Mouse (Mus musculus) liver, embryonic 14.5 days (tissue): ENCODE measurements around the gene Lin37. TPM values are rescaled to one million over a fixed set of nuclear protein-coding genes. Genes with fewer than 3 reads are reported as not detected.
A peak's percentile ranks its signal among the peaks of the same experiment; 100 is the strongest.

Experiments used
- ATAC-seq: fragments of 200-750 bp; cut with Nextera tagmentation; 2 replicates; pipeline ENCODE4 v1.8.0; 2017; ENCODE audit warnings: moderate number of reproducible peaks, mild to moderate bottlenecking, moderate library complexity; ENCODE audit not compliant: insufficient read depth
- DNase-seq, 3 experiments: peaks; one replicate each; pipeline ENCODE4 v3.0.0-alpha.2; 2012 to 2013; ENCODE audit warnings: low read depth in 3 of 3, low spot score in 3 of 3
- H3K27ac ChIP-seq: fragments of 300-500 bp; sonication (generic); 2 replicates; pipeline ENCODE4 v1.5.1; 2014; ENCODE audit warnings: moderate library complexity, mild to moderate bottlenecking, control low read depth, inconsistent platforms
- H3K27me3 ChIP-seq: fragments of 300-500 bp; sonication (generic); 2 replicates; pipeline ENCODE4 v1.6.1; 2014; ENCODE audit warnings: mild to moderate bottlenecking, low read length, moderate library complexity; ENCODE audit not compliant: control insufficient read depth, insufficient read depth
- H3K36me3 ChIP-seq: fragments of 300-500 bp; sonication (generic); replicated peaks from 2 replicates; pipeline ENCODE4 v1.6.1; 2014; ENCODE audit warnings: low read depth; ENCODE audit not compliant: control insufficient read depth, insufficient read depth
- H3K4me1 ChIP-seq, 2 experiments: fragments of 200-500 bp in 1 of 2; fragments of 300-500 bp in 1 of 2; sonication (generic) in 1 of 2; replicated peaks; 2 replicates each; pipeline ENCODE4 v1.6.1; 2012 to 2014; ENCODE audit warnings: antibody characterized with exemption in 1 of 2, inconsistent platforms in 1 of 2, low read length in 1 of 2; ENCODE audit not compliant: control insufficient read depth in 2 of 2, insufficient read depth in 2 of 2
- H3K4me2 ChIP-seq: fragments of 300-500 bp; sonication (generic); 2 replicates; pipeline ENCODE4 v1.6.1; 2014; ENCODE audit warnings: low read depth, mild to moderate bottlenecking, control low read depth, moderate library complexity
- H3K4me3 ChIP-seq, 2 experiments: fragments of 200-500 bp in 1 of 2; fragments of 300-500 bp in 1 of 2; sonication (generic) in 1 of 2; 2 replicates each; pipeline ENCODE4 v1.5.1; 2012 to 2014; ENCODE audit warnings: low read depth in 2 of 2, low read length in 2 of 2, mild to moderate bottlenecking in 2 of 2, control low read depth in 1 of 2, inconsistent platforms in 1 of 2, moderate library complexity in 1 of 2; ENCODE audit not compliant: insufficient read depth in 1 of 2
- H3K9ac ChIP-seq: fragments of 300-500 bp; sonication (generic); replicated peaks from 2 replicates; pipeline ENCODE4 v1.6.1; 2014; ENCODE audit warnings: mild to moderate bottlenecking, control low read depth, moderate library complexity
- H3K9me3 ChIP-seq: fragments of 300-500 bp; sonication (generic); 2 replicates; pipeline ENCODE4 v1.6.1; 2016; ENCODE audit warnings: low read length, mixed read lengths; ENCODE audit not compliant: control insufficient read depth
- CTCF ChIP-seq: IDR thresholded peaks from 2 replicates; pipeline ENCODE4 v1.5.1; 2016; ENCODE audit warnings: antibody characterized with exemption, low read depth, control low read depth
- EP300 ChIP-seq: IDR thresholded peaks from 2 replicates; pipeline ENCODE4 v1.6.1; 2016; ENCODE audit warnings: antibody characterized with exemption, low read depth
- WGBS: fragments of 180-500 bp; shearing (Covaris S2); extraction: QIAGEN DNeasy Blood & Tissue Kit; methylation state at CpG from one replicate; pipeline ENCODE4 v1.1.7; 2014; ENCODE audit not compliant: insufficient replicate concordance; 5-methylcytosine and 5-hydroxymethylcytosine counted together
- microRNA-seq: library from miRNA; unstranded; fragments of <30 nt; microRNA quantifications from one replicate; pipeline ENCODE4, GENCODE M21; 2016
- polyA plus RNA-seq, 2 experiments: library from polyadenylated mRNA; depleted of rRNA in 1 of 2; stranded (reverse) in 1 of 2; unstranded in 1 of 2; fragments of >200 nt; fragmentation: Nextera tagmentation in 1 of 2; extraction: Ambion mirVana in 1 of 2; gene quantifications; 2 replicates each; pipeline versions ENCODE4 v1.2.1 to v1.2.3; 2012 to 2014

Lin37 gene
- polyA plus RNA-seq, 2 experiments: 17.6 to 21.2 TPM

GRCm38 (mm10) chr7:30515003-30515760, 44.5 kb downstream of the Lin37 start:
- no peaks in the 10 kb centered on the region for H3K4me1 ChIP-seq
- H3K27me3 ChIP-seq: no peaks in the 10 kb centered on the region
- 54% methylated on average over 24 of the region's 24 CpGs for WGBS
- TF ChIP-seq CTCF (no peak), EP300 (no peak)
- no peak overlapping the region for H3K4me2 ChIP-seq
- peak in 1 of 3 experiments; percentile 20 for DNase-seq
- H3K9ac ChIP-seq: no peak overlapping the region
- H3K9me3 ChIP-seq: no peaks in the 10 kb centered on the region
- peak; percentile 2; the same call in 1 of the 2 replicates for ATAC-seq
- H3K27ac ChIP-seq: no peak overlapping the region
- no peaks in the 10 kb centered on the region for H3K36me3 ChIP-seq
- H3K4me3 ChIP-seq: no peak overlapping the region

GRCm38 (mm10) chr7:30508061-30508460, 51.6 kb downstream of the Lin37 start:
- TF ChIP-seq CTCF: no peak
- TF ChIP-seq EP300: no peak
- Histone ChIP-seq H3K36me3 (no peaks in the 10 kb centered on the region), H3K4me1 (no peaks in the 10 kb centered on the region), H3K27me3 (no peaks in the 10 kb centered on the region), H3K9me3 (no peaks in the 10 kb centered on the region), H3K27ac (no peak overlapping the region), H3K9ac (no peak overlapping the region), H3K4me2 (no peak overlapping the region), H3K4me3 (no peak overlapping the region)
- DNase-seq (no peak), ATAC-seq (no peak)
- 22% methylated on average over 4 of the region's 4 CpGs for WGBS

Small RNA genes lying within 50 kb of the gene (microRNA-seq; reads per million reads assigned to microRNA genes)
- gene Gm38670 (3.8 reads per million), gene Mir3569 (1.7 reads per million)

Other genes with a start within 250 kb of the Lin37 start
Only the 30 nearest of the 33 such genes appear.
- gene Lrfn3, start 197.1 kb downstream of the Lin37 start, polyA plus RNA-seq (2012; rRNA removed): 1.4 and 1.7 TPM in 2 replicates
- 0.79 and 1.2 TPM in 2 replicates for gene Lrfn3, start 197.1 kb downstream of the Lin37 start, polyA plus RNA-seq (2014; fragmentation: Nextera tagmentation; extraction: Ambion mirVana)
- 78.3 and 95.0 TPM in 2 replicates for gene Tyrobp, start 146.1 kb downstream of the Lin37 start, polyA plus RNA-seq (2012; rRNA removed)
- gene Tyrobp, start 146.1 kb downstream of the Lin37 start, polyA plus RNA-seq (2014; fragmentation: Nextera tagmentation; extraction: Ambion mirVana): 105 and 113 TPM in 2 replicates
- gene Hcst, start 140.0 kb downstream of the Lin37 start, polyA plus RNA-seq (2012; rRNA removed): 3.3 and 4.7 TPM in 2 replicates
- 4.5 and 4.9 TPM in 2 replicates for gene Hcst, start 140.0 kb downstream of the Lin37 start, polyA plus RNA-seq (2014; fragmentation: Nextera tagmentation; extraction: Ambion mirVana)
- 0.92 and 1.2 TPM in 2 replicates for gene Nfkbid, start 138.1 kb downstream of the Lin37 start, polyA plus RNA-seq (2012; rRNA removed)
- 0.69 and 1.1 TPM in 2 replicates for gene Nfkbid, start 138.1 kb downstream of the Lin37 start, polyA plus RNA-seq (2014; fragmentation: Nextera tagmentation; extraction: Ambion mirVana)
- 2.9 and 4.0 TPM in 2 replicates for gene Aplp1, start 114.3 kb downstream of the Lin37 start, polyA plus RNA-seq (2012; rRNA removed)
- 3.5 and 4.5 TPM in 2 replicates for gene Aplp1, start 114.3 kb downstream of the Lin37 start, polyA plus RNA-seq (2014; fragmentation: Nextera tagmentation; extraction: Ambion mirVana)
- 0.10 and 0.30 TPM in 2 replicates for gene Kirrel2, start 102.1 kb downstream of the Lin37 start, polyA plus RNA-seq (2012; rRNA removed)
- gene Kirrel2, start 102.1 kb downstream of the Lin37 start, polyA plus RNA-seq (2014; fragmentation: Nextera tagmentation; extraction: Ambion mirVana): 0.18 TPM in 1 of 2 replicates, not detected in the other
- 0.03 TPM in 2 replicates for gene Nphs1, start 101.5 kb downstream of the Lin37 start, polyA plus RNA-seq (2012; rRNA removed)
- 0.08 and 0.19 TPM in 2 replicates for gene Nphs1, start 101.5 kb downstream of the Lin37 start, polyA plus RNA-seq (2014; fragmentation: Nextera tagmentation; extraction: Ambion mirVana)
- 47.9 and 52.1 TPM in 2 replicates for gene Prodh2, start 66.2 kb downstream of the Lin37 start, polyA plus RNA-seq (2012; rRNA removed)
- 33.8 and 41.4 TPM in 2 replicates for gene Prodh2, start 66.2 kb downstream of the Lin37 start, polyA plus RNA-seq (2014; fragmentation: Nextera tagmentation; extraction: Ambion mirVana)
- 7.1 and 7.9 TPM in 2 replicates for gene Arhgap33, start 24.8 kb downstream of the Lin37 start, polyA plus RNA-seq (2012; rRNA removed)
- gene Arhgap33, start 24.8 kb downstream of the Lin37 start, polyA plus RNA-seq (2014; fragmentation: Nextera tagmentation; extraction: Ambion mirVana): 1.3 and 2.0 TPM in 2 replicates
- gene Hspb6, start 7.7 kb downstream of the Lin37 start, polyA plus RNA-seq (2012; rRNA removed): 4.2 and 5.5 TPM in 2 replicates
- 3.0 and 3.6 TPM in 2 replicates for gene Hspb6, start 7.7 kb downstream of the Lin37 start, polyA plus RNA-seq (2014; fragmentation: Nextera tagmentation; extraction: Ambion mirVana)
- gene Proser3, start 7.5 kb downstream of the Lin37 start, polyA plus RNA-seq (2012; rRNA removed): 6.5 and 6.8 TPM in 2 replicates
- gene Proser3, start 7.5 kb downstream of the Lin37 start, polyA plus RNA-seq (2014; fragmentation: Nextera tagmentation; extraction: Ambion mirVana): 1.3 and 2.8 TPM in 2 replicates
- gene U2af1l4, start 3.5 kb upstream of the Lin37 start, polyA plus RNA-seq (2012; rRNA removed): 19.5 and 28.1 TPM in 2 replicates
- 40.7 and 44.0 TPM in 2 replicates for gene U2af1l4, start 3.5 kb upstream of the Lin37 start, polyA plus RNA-seq (2014; fragmentation: Nextera tagmentation; extraction: Ambion mirVana)
- 1.2 and 1.4 TPM in 2 replicates for gene Gm49396, start 3.5 kb upstream of the Lin37 start, polyA plus RNA-seq (2012; rRNA removed)
- 0.71 and 0.99 TPM in 2 replicates for gene Gm49396, start 3.5 kb upstream of the Lin37 start, polyA plus RNA-seq (2014; fragmentation: Nextera tagmentation; extraction: Ambion mirVana)
- gene Psenen, start 3.8 kb upstream of the Lin37 start, polyA plus RNA-seq (2012; rRNA removed): 55.8 and 63.5 TPM in 2 replicates
- gene Psenen, start 3.8 kb upstream of the Lin37 start, polyA plus RNA-seq (2014; fragmentation: Nextera tagmentation; extraction: Ambion mirVana): 59.1 and 64.6 TPM in 2 replicates
- 1.5 and 1.8 TPM in 2 replicates for gene Igflr1, start 5.6 kb upstream of the Lin37 start, polyA plus RNA-seq (2012; rRNA removed)
- 0.53 and 1.2 TPM in 2 replicates for gene Igflr1, start 5.6 kb upstream of the Lin37 start, polyA plus RNA-seq (2014; fragmentation: Nextera tagmentation; extraction: Ambion mirVana)
- gene Kmt2b, start 28.9 kb upstream of the Lin37 start, polyA plus RNA-seq (2012; rRNA removed): 10.4 and 12.7 TPM in 2 replicates
- gene Kmt2b, start 28.9 kb upstream of the Lin37 start, polyA plus RNA-seq (2014; fragmentation: Nextera tagmentation; extraction: Ambion mirVana): 3.4 and 4.2 TPM in 2 replicates
- 0.04 and 0.06 TPM in 2 replicates for gene Zbtb32, start 39.1 kb upstream of the Lin37 start, polyA plus RNA-seq (2012; rRNA removed)
- 0.20 TPM in 1 of 2 replicates, not detected in the other for gene Zbtb32, start 39.1 kb upstream of the Lin37 start, polyA plus RNA-seq (2014; fragmentation: Nextera tagmentation; extraction: Ambion mirVana)
- gene Upk1a, start 53.0 kb upstream of the Lin37 start, polyA plus RNA-seq (2012; rRNA removed): 0.29 and 0.67 TPM in 2 replicates
- gene Upk1a, start 53.0 kb upstream of the Lin37 start, polyA plus RNA-seq (2014; fragmentation: Nextera tagmentation; extraction: Ambion mirVana): not detected in 2 replicates
- 300 and 459 TPM in 2 replicates for gene Cox6b1, start 66.3 kb upstream of the Lin37 start, polyA plus RNA-seq (2012; rRNA removed)
- gene Cox6b1, start 66.3 kb upstream of the Lin37 start, polyA plus RNA-seq (2014; fragmentation: Nextera tagmentation; extraction: Ambion mirVana): 647 and 655 TPM in 2 replicates
- not detected in 2 replicates for gene Etv2, start 76.0 kb upstream of the Lin37 start, polyA plus RNA-seq (2012; rRNA removed)
- not detected in 2 replicates for gene Etv2, start 76.0 kb upstream of the Lin37 start, polyA plus RNA-seq (2014; fragmentation: Nextera tagmentation; extraction: Ambion mirVana)
- 22.9 and 25.2 TPM in 2 replicates for gene Rbm42, start 90.5 kb upstream of the Lin37 start, polyA plus RNA-seq (2012; rRNA removed)
- 34.5 and 40.4 TPM in 2 replicates for gene Rbm42, start 90.5 kb upstream of the Lin37 start, polyA plus RNA-seq (2014; fragmentation: Nextera tagmentation; extraction: Ambion mirVana)
- gene Haus5, start 105.2 kb upstream of the Lin37 start, polyA plus RNA-seq (2012; rRNA removed): 23.8 and 28.5 TPM in 2 replicates
- gene Haus5, start 105.2 kb upstream of the Lin37 start, polyA plus RNA-seq (2014; fragmentation: Nextera tagmentation; extraction: Ambion mirVana): 28.7 and 29.1 TPM in 2 replicates
- not detected in 2 replicates for gene Pmis2, start 111.8 kb upstream of the Lin37 start, polyA plus RNA-seq (2012; rRNA removed)
- not detected in 2 replicates for gene Pmis2, start 111.8 kb upstream of the Lin37 start, polyA plus RNA-seq (2014; fragmentation: Nextera tagmentation; extraction: Ambion mirVana)
- 0.13 and 0.32 TPM in 2 replicates for gene 2200002J24Rik, start 139.1 kb upstream of the Lin37 start, polyA plus RNA-seq (2012; rRNA removed)
- gene 2200002J24Rik, start 139.1 kb upstream of the Lin37 start, polyA plus RNA-seq (2014; fragmentation: Nextera tagmentation; extraction: Ambion mirVana): 1.2 and 2.0 TPM in 2 replicates
- 0.97 and 1.6 TPM in 2 replicates for gene Atp4a, start 152.4 kb upstream of the Lin37 start, polyA plus RNA-seq (2012; rRNA removed)
- 0.43 and 2.1 TPM in 2 replicates for gene Atp4a, start 152.4 kb upstream of the Lin37 start, polyA plus RNA-seq (2014; fragmentation: Nextera tagmentation; extraction: Ambion mirVana)
- 63.3 and 64.4 TPM in 2 replicates for gene Tmem147, start 169.7 kb upstream of the Lin37 start, polyA plus RNA-seq (2012; rRNA removed)
- 110 and 117 TPM in 2 replicates for gene Tmem147, start 169.7 kb upstream of the Lin37 start, polyA plus RNA-seq (2014; fragmentation: Nextera tagmentation; extraction: Ambion mirVana)
- gene Gapdhs, start 183.8 kb upstream of the Lin37 start, polyA plus RNA-seq (2012; rRNA removed): not detected in 2 replicates
- gene Gapdhs, start 183.8 kb upstream of the Lin37 start, polyA plus RNA-seq (2014; fragmentation: Nextera tagmentation; extraction: Ambion mirVana): not detected in 2 replicates
- gene Sbsn, start 191.6 kb upstream of the Lin37 start, polyA plus RNA-seq (2012; rRNA removed): 0.12 and 0.37 TPM in 2 replicates
- not detected in 2 replicates for gene Sbsn, start 191.6 kb upstream of the Lin37 start, polyA plus RNA-seq (2014; fragmentation: Nextera tagmentation; extraction: Ambion mirVana)
- 0.23 and 0.26 TPM in 2 replicates for gene Dmkn, start 203.9 kb upstream of the Lin37 start, polyA plus RNA-seq (2012; rRNA removed)
- gene Dmkn, start 203.9 kb upstream of the Lin37 start, polyA plus RNA-seq (2014; fragmentation: Nextera tagmentation; extraction: Ambion mirVana): 0.20 TPM in 1 of 2 replicates, not detected in the other
- gene Krtdap, start 228.1 kb upstream of the Lin37 start, polyA plus RNA-seq (2012; rRNA removed): not detected in 2 replicates
- not detected in 2 replicates for gene Krtdap, start 228.1 kb upstream of the Lin37 start, polyA plus RNA-seq (2014; fragmentation: Nextera tagmentation; extraction: Ambion mirVana)